Mouse (Mus musculus) CH12.LX (cell line): ENCODE measurements around the gene Upp2.

ENCODE experiments used
- CHD2 ChIP-seq: IDR thresholded peaks from 2 replicates; pipeline ENCODE4 v1.6.1; 2011; ENCODE audit warnings: low read length, improper control_type of control experiment
- CTCF ChIP-seq, 2 experiments: IDR thresholded peaks in 1 of 2; conservative IDR thresholded peaks in 1 of 2; 2 replicates each; pipeline ENCODE4 v1.5.1; 2011 to 2012; ENCODE audit warnings: low read depth in 2 of 2, low read length in 2 of 2, improper control_type of control experiment in 1 of 2, inconsistent platforms in 1 of 2, mild to moderate bottlenecking in 1 of 2, moderate library complexity in 1 of 2
- MYC ChIP-seq: IDR thresholded peaks from 2 replicates; pipeline ENCODE4 v1.6.1; 2011; ENCODE audit warnings: low read depth, mild to moderate bottlenecking, improper control_type of control experiment, low read length
- POLR2A ChIP-seq: IDR thresholded peaks from 2 replicates; pipeline ENCODE4 v1.6.1; 2011; ENCODE audit warnings: low read depth, mild to moderate bottlenecking, improper control_type of control experiment, low read length
- TBP ChIP-seq: conservative IDR thresholded peaks from 2 replicates; pipeline ENCODE4 v1.6.1; 2011; ENCODE audit warnings: low read depth, low read length, improper control_type of control experiment

- TF ChIP-seq CHD2, result no peak
- TF ChIP-seq CTCF (conservative IDR thresholded peaks at IDR 0.05 in 1 of 2, IDR thresholded peaks at IDR 0.05 in 1 of 2; ENCODE audit: low read depth in 2 of 2, low read length in 2 of 2), result no peak
- no peak for TF ChIP-seq POLR2A
- TF ChIP-seq MYC, result no peak
- TF ChIP-seq TBP, result no peak
These were observed 144.0 kb downstream of the Upp2 start for GRCm38 (mm10) chr2:58711049-58711448.
